Mouse (Mus musculus) B cell, adult 2 months (primary cell): Measurements from ENCODE around the gene Ccdc136.

Source experiments
- DNase-seq, 2 experiments: peaks; one replicate each; pipeline ENCODE4 v3.0.0; 2022

Ccdc136 gene

GRCm38 (mm10) chr6:29439789-29440188, 43.7 kb downstream of the Ccdc136 start:
- no peak for DNase-seq

- DNase-seq, result peak; percentile 68 to 73
These were observed 48.7 kb downstream of the Ccdc136 start for GRCm38 (mm10) chr6:29444773-29445172.

- DNase-seq, result no peak
These were observed 49.2 kb downstream of the Ccdc136 start for GRCm38 (mm10) chr6:29445354-29445753.

GRCm38 (mm10) chr6:29449858-29450257, 53.7 kb downstream of the Ccdc136 start:
- DNase-seq, result no peak

- DNase-seq, result no peak
These were observed 54.6 kb downstream of the Ccdc136 start for GRCm38 (mm10) chr6:29450667-29451066.

GRCm38 (mm10) chr6:29461502-29461901, 65.4 kb downstream of the Ccdc136 start:
- DNase-seq, result no peak

GRCm38 (mm10) chr6:29463388-29463787, 67.3 kb downstream of the Ccdc136 start:
- no peak for DNase-seq

- peak; percentile 94 to 95 for DNase-seq
These were observed 71.7 kb downstream of the Ccdc136 start, which contains the start of gene Atp6v1f for GRCm38 (mm10) chr6:29467583-29468354. TSS of gene Atp6v1f (plus strand) at chr6:29467718.

GRCm38 (mm10) chr6:29468851-29469250, 72.7 kb downstream of the Ccdc136 start:
- no peak for DNase-seq

- DNase-seq, result no peak
These were observed 75.0 kb downstream of the Ccdc136 start, which contains the start of gene Atp6v1fnb for GRCm38 (mm10) chr6:29471137-29471536. TSS of gene Atp6v1fnb (plus strand) at chr6:29471437.

GRCm38 (mm10) chr6:29473941-29474691, 78.0 kb downstream of the Ccdc136 start:
- DNase-seq, result peak; percentile 74 to 76

- no peak for DNase-seq
These were observed 78.6 kb downstream of the Ccdc136 start for GRCm38 (mm10) chr6:29474736-29475135.
